Mouse (Mus musculus) hindbrain, embryonic 11.5 days (tissue): ENCODE results near the gene Fam184b. TPM values are rescaled to one million over a fixed set of nuclear protein-coding genes. Genes with fewer than 3 reads are reported as not detected.
A peak's percentile ranks its signal among the peaks of the same experiment; 100 is the strongest.
"Not testable (repeated sequence)": the region's sequence is repeated elsewhere in the genome, so short reads cannot be mapped to it uniquely, and the experiment has no call there.

Source experiments
- ATAC-seq: fragments of 200-750 bp; cut with Nextera tagmentation; 2 replicates; pipeline ENCODE4 v1.8.0; 2017; ENCODE audit warnings: mild to moderate bottlenecking, moderate TSS enrichment, moderate library complexity; ENCODE audit not compliant: low FRiP score
- DNase-seq: peaks from one replicate; pipeline ENCODE4 v3.0.0-alpha.2; 2015; ENCODE audit warnings: low spot score
- H3K27ac ChIP-seq: fragments of 300-500 bp; sonication (generic); 2 replicates; pipeline ENCODE4 v1.5.1; 2014; ENCODE audit warnings: mild to moderate bottlenecking, low read depth, low read length
- H3K27me3 ChIP-seq: fragments of 300-500 bp; sonication (generic); 2 replicates; pipeline ENCODE4 v1.6.1; 2014; ENCODE audit warnings: mild to moderate bottlenecking, low read length, moderate library complexity, mixed read lengths; ENCODE audit not compliant: control insufficient read depth, insufficient read depth
- H3K36me3 ChIP-seq: fragments of 300-500 bp; sonication (generic); 2 replicates; pipeline ENCODE4 v1.6.1; 2014; ENCODE audit warnings: mild to moderate bottlenecking, low read length, moderate library complexity, mixed read lengths; ENCODE audit not compliant: control insufficient read depth, insufficient read depth
- H3K4me1 ChIP-seq: fragments of 300-500 bp; sonication (generic); replicated peaks from 2 replicates; pipeline ENCODE4 v1.6.1; 2014; ENCODE audit warnings: low read length, mixed read lengths; ENCODE audit not compliant: control insufficient read depth, insufficient read depth
- H3K4me2 ChIP-seq: fragments of 300-500 bp; sonication (generic); replicated peaks from 2 replicates; pipeline ENCODE4 v1.6.1; 2014; ENCODE audit warnings: mild to moderate bottlenecking, low read depth, low read length
- H3K4me3 ChIP-seq: fragments of 300-500 bp; sonication (generic); 2 replicates; pipeline ENCODE4 v1.5.1; 2014; ENCODE audit warnings: low read depth, low read length
- H3K9ac ChIP-seq: fragments of 300-500 bp; sonication (generic); 2 replicates; pipeline ENCODE4 v1.6.1; 2014; ENCODE audit warnings: low read depth, low read length
- H3K9me3 ChIP-seq: fragments of 300-500 bp; sonication (generic); 2 replicates; pipeline ENCODE4 v1.6.1; 2016; ENCODE audit warnings: low read length; ENCODE audit not compliant: control insufficient read depth
- WGBS: fragments of 180-500 bp; shearing (Covaris S2); extraction: QIAGEN DNeasy Blood & Tissue Kit; methylation state at CpG from one replicate; pipeline ENCODE4 v1.1.7; 2014; 5-methylcytosine and 5-hydroxymethylcytosine counted together
- polyA plus RNA-seq: library from polyadenylated mRNA; unstranded; fragments of >200 nt; fragmentation: Nextera tagmentation; extraction: Ambion mirVana; gene quantifications from 2 replicates; pipeline ENCODE4 v1.2.1, GENCODE M21; 2014

The Fam184b gene
- polyA plus RNA-seq, 1 experiment from 2014 or later = 0.91 TPM

GRCm38 (mm10) chr5:45670894-45671494, 31.6 kb upstream of the Fam184b start:
- no peak overlapping the region for H3K9ac ChIP-seq
- H3K36me3 ChIP-seq = no peaks in the 10 kb centered on the region
- DNase-seq = no peak
- WGBS = 60% methylated on average over 5 of the region's 5 CpGs
- H3K4me3 ChIP-seq = peak overlapping the region; percentile 80
- H3K9me3 ChIP-seq = no peaks in the 10 kb centered on the region
- no peak for ATAC-seq
- H3K4me2 ChIP-seq = peak overlapping the region; percentile 67
- H3K4me1 ChIP-seq = peaks cover 3% of the 10 kb centered on the region; the same call in 1 of the 2 replicates
- no peak overlapping the region for H3K27ac ChIP-seq
- H3K27me3 ChIP-seq = no peaks in the 10 kb centered on the region

GRCm38 (mm10) chr5:45670280-45670670, 30.9 kb upstream of the Fam184b start:
- Histone ChIP-seq H3K27me3 (no peaks in the 10 kb centered on the region), H3K9ac (peak overlapping the region; percentile 75), H3K4me1 (peaks cover 3% of the 10 kb centered on the region; the same call in 1 of the 2 replicates), H3K9me3 (no peaks in the 10 kb centered on the region), H3K4me3 (peak overlapping the region; percentile 80), H3K4me2 (peak overlapping the region; percentile 67), H3K27ac (peak overlapping the region; percentile 84), H3K36me3 (no peaks in the 10 kb centered on the region)
- DNase-seq (no peak), ATAC-seq (no peak)
- under 1% methylated on average over 13 of the region's 13 CpGs for WGBS

GRCm38 (mm10) chr5:45669598-45670279, 30.3 kb upstream of the Fam184b start, which contains the start of gene Ncapg:
Ncapg (plus strand) TSS chr5:45669919.
- DNase-seq (peak; percentile 100), ATAC-seq (peak; percentile 100)
- under 1% methylated on average over 66 of the region's 66 CpGs for WGBS

GRCm38 (mm10) chr5:45669234-45669597, 29.8 kb upstream of the Fam184b start:
- WGBS = under 1% methylated on average over 26 of the region's 27 CpGs
- ATAC-seq = peak; percentile 81

More at GRCm38 (mm10) chr5:45669598-45670279, 30.3 kb upstream of the Fam184b start, which contains the start of gene Ncapg:
- no peaks in the 10 kb centered on the region for H3K36me3 ChIP-seq
- H3K4me2 ChIP-seq = peak within 1 kb of the TSS; percentile 67
- peak within 1 kb of the TSS; percentile 75 for H3K9ac ChIP-seq
- H3K4me1 ChIP-seq = peaks cover 3% of the 10 kb centered on the region; the same call in 1 of the 2 replicates
- peak within 1 kb of the TSS; percentile 80 for H3K4me3 ChIP-seq
- H3K27me3 ChIP-seq = no peaks in the 10 kb centered on the region
- peak within 1 kb of the TSS; percentile 84 for H3K27ac ChIP-seq
- no peaks in the 10 kb centered on the region for H3K9me3 ChIP-seq

GRCm38 (mm10) chr5:45668831-45669230, 29.4 kb upstream of the Fam184b start:
- 0 out of 2 replicates have a peak overlapping the region, but pooled peaks have one; percentile 43 for H3K27ac ChIP-seq
- peak; percentile 5 for ATAC-seq
- no peaks in the 10 kb centered on the region for H3K9me3 ChIP-seq
- H3K4me2 ChIP-seq = peak overlapping the region; percentile 57
- peak overlapping the region; percentile 59 for H3K9ac ChIP-seq
- no peaks in the 10 kb centered on the region for H3K27me3 ChIP-seq
- peak; percentile 38 for DNase-seq
- H3K4me3 ChIP-seq = peak overlapping the region; percentile 80
- H3K4me1 ChIP-seq = peaks cover 3% of the 10 kb centered on the region; the same call in 1 of the 2 replicates
- H3K36me3 ChIP-seq = no peaks in the 10 kb centered on the region
- WGBS = 6% methylated on average over 3 of the region's 3 CpGs

More at GRCm38 (mm10) chr5:45669234-45669597, 29.8 kb upstream of the Fam184b start:
- H3K4me3 ChIP-seq = peak overlapping the region; percentile 80
- no peaks in the 10 kb centered on the region for H3K27me3 ChIP-seq
- peak overlapping the region; percentile 57 for H3K4me2 ChIP-seq
- no peaks in the 10 kb centered on the region for H3K36me3 ChIP-seq
- H3K27ac ChIP-seq = peak overlapping the region; percentile 43; the same call in 1 of the 2 replicates
- DNase-seq = no peak
- peaks cover 3% of the 10 kb centered on the region; the same call in 1 of the 2 replicates for H3K4me1 ChIP-seq
- no peaks in the 10 kb centered on the region for H3K9me3 ChIP-seq
- H3K9ac ChIP-seq = peak overlapping the region; percentile 59

GRCm38 (mm10) chr5:45668324-45668723, 28.9 kb upstream of the Fam184b start:
- Histone ChIP-seq H3K27me3 (no peaks in the 10 kb centered on the region), H3K4me3 (peak overlapping the region; percentile 80), H3K9me3 (no peaks in the 10 kb centered on the region), H3K4me2 (no peak overlapping the region), H3K36me3 (no peaks in the 10 kb centered on the region), H3K27ac (no peak overlapping the region), H3K4me1 (peaks cover 3% of the 10 kb centered on the region; the same call in 1 of the 2 replicates), H3K9ac (no peak overlapping the region)
- WGBS = 42% methylated on average over 3 of the region's 3 CpGs
- ATAC-seq (no peak), DNase-seq (peak; percentile 61)

- H3K4me3 ChIP-seq, H3K27ac ChIP-seq, H3K27me3 ChIP-seq, H3K4me2 ChIP-seq, H3K9me3 ChIP-seq, H3K36me3 ChIP-seq, H3K9ac ChIP-seq, H3K4me1 ChIP-seq, ATAC-seq, DNase-seq: not testable (repeated sequence)
- 92% methylated on average over 13 of the region's 13 CpGs for WGBS
Measured at GRCm38 (mm10) chr5:45658406-45658805, 19.0 kb upstream of the Fam184b start.

- ATAC-seq (no peak), DNase-seq (no peak)
- 88% methylated on average over 2 of the region's 2 CpGs for WGBS
- Histone ChIP-seq H3K4me3 (no peak overlapping the region), H3K27me3 (no peaks in the 10 kb centered on the region), H3K27ac (no peak overlapping the region), H3K36me3 (no peaks in the 10 kb centered on the region), H3K9me3 (no peaks in the 10 kb centered on the region), H3K4me2 (no peak overlapping the region), H3K9ac (no peak overlapping the region), H3K4me1 (no peaks in the 10 kb centered on the region)
Measured at GRCm38 (mm10) chr5:45651026-45651703, 11.8 kb upstream of the Fam184b start.
